Mouse (Mus musculus) kidney, embryonic 14.5 days (tissue): ENCODE data around the gene Cep78. TPM values are rescaled to one million over a fixed set of nuclear protein-coding genes. Genes with fewer than 3 reads are reported as not detected.
"Not testable (repeated sequence)": the region's sequence is repeated elsewhere in the genome, so short reads cannot be mapped to it uniquely, and the experiment has no call there.

Experiments used
- ATAC-seq: fragments of 200-750 bp; cut with Nextera tagmentation; 2 replicates; pipeline ENCODE4 v1.8.0; 2017; ENCODE audit warnings: moderate number of reproducible peaks, mild to moderate bottlenecking, moderate TSS enrichment, moderate library complexity; ENCODE audit not compliant: low FRiP score, low TSS enrichment
- H3K27ac ChIP-seq: fragments of 300-500 bp; sonication (generic); 2 replicates; pipeline ENCODE4 v1.5.1; 2014; ENCODE audit warnings: low read depth, mild to moderate bottlenecking, low read length, moderate library complexity, mixed read lengths
- H3K27me3 ChIP-seq: fragments of 300-500 bp; sonication (generic); 2 replicates; pipeline ENCODE4 v1.6.1; 2014; ENCODE audit warnings: mild to moderate bottlenecking, low read length; ENCODE audit not compliant: control insufficient read depth, insufficient read depth
- H3K36me3 ChIP-seq: fragments of 300-500 bp; sonication (generic); 2 replicates; pipeline ENCODE4 v1.6.1; 2014; ENCODE audit warnings: low read length, mixed read lengths; ENCODE audit not compliant: control insufficient read depth, insufficient read depth
- H3K4me1 ChIP-seq: fragments of 300-500 bp; sonication (generic); 2 replicates; pipeline ENCODE4 v1.6.1; 2014; ENCODE audit warnings: low read length, mixed read lengths; ENCODE audit not compliant: control insufficient read depth, insufficient read depth
- H3K4me2 ChIP-seq: fragments of 300-500 bp; sonication (generic); replicated peaks from 2 replicates; pipeline ENCODE4 v1.6.1; 2014; ENCODE audit warnings: low read depth, mild to moderate bottlenecking, low read length
- H3K4me3 ChIP-seq: fragments of 300-500 bp; sonication (generic); 2 replicates; pipeline ENCODE4 v1.5.1; 2014; ENCODE audit warnings: mild to moderate bottlenecking, low read length
- H3K9ac ChIP-seq: fragments of 300-500 bp; sonication (generic); 2 replicates; pipeline ENCODE4 v1.6.1; 2014; ENCODE audit warnings: low read depth, mild to moderate bottlenecking, low read length, moderate library complexity
- H3K9me3 ChIP-seq: fragments of 300-500 bp; sonication (generic); 2 replicates; pipeline ENCODE4 v1.6.1; 2016; ENCODE audit warnings: low read length; ENCODE audit not compliant: control insufficient read depth
- WGBS: fragments of 180-500 bp; shearing (Covaris S2); extraction: QIAGEN DNeasy Blood & Tissue Kit; methylation state at CpG from one replicate; pipeline ENCODE4 v1.1.7; 2014; 5-methylcytosine and 5-hydroxymethylcytosine counted together
- polyA plus RNA-seq: library from polyadenylated mRNA; unstranded; fragments of >200 nt; fragmentation: Nextera tagmentation; extraction: Ambion mirVana; gene quantifications from 2 replicates; pipeline ENCODE4 v1.2.1, GENCODE M21; 2014

Cep78 gene
- 20.2 and 36.0 TPM in 2 replicates for polyA plus RNA-seq

GRCm38 (mm10) chr19:15984449-15985171 is at the start of gene Cep78:
Cep78 (minus strand) TSS chr19:15984989.
- Histone ChIP-seq H3K36me3 (peaks cover 8% of the 10 kb centered on the region; the same call in 1 of the 2 replicates), H3K27ac (peak within 1 kb of the TSS; percentile 81), H3K4me3 (peak within 1 kb of the TSS; percentile 86), H3K4me1 (peaks cover 6% of the 10 kb centered on the region; the same call in 1 of the 2 replicates), H3K9me3 (no peaks in the 10 kb centered on the region), H3K27me3 (no peaks in the 10 kb centered on the region), H3K4me2 (peak within 1 kb of the TSS; percentile 73), H3K9ac (peak within 1 kb of the TSS; percentile 89)
- under 1% methylated on average over 88 of the region's 88 CpGs for WGBS
- peak; percentile 93 for ATAC-seq

- no peak overlapping the region for H3K27ac ChIP-seq
- H3K4me2 ChIP-seq: no peak overlapping the region
- H3K27me3 ChIP-seq: no peaks in the 10 kb centered on the region
- no peak overlapping the region for H3K9ac ChIP-seq
- WGBS: 85% methylated on average over 4 of the region's 4 CpGs
- H3K4me1 ChIP-seq: 0 out of 2 replicates have a peak, but pooled peaks cover 3% of the 10 kb centered on the region
- no peak overlapping the region for H3K4me3 ChIP-seq
- no peak for ATAC-seq
- H3K9me3 ChIP-seq: no peaks in the 10 kb centered on the region
- no peaks in the 10 kb centered on the region for H3K36me3 ChIP-seq
Observed at GRCm38 (mm10) chr19:16031276-16031675, 46.5 kb upstream of the Cep78 start.

GRCm38 (mm10) chr19:16029253-16029771 is 44.5 kb upstream of the Cep78 start:
- H3K9ac ChIP-seq: not testable (repeated sequence)
- peak overlapping the region; percentile 47 for H3K4me2 ChIP-seq
- WGBS: 29% methylated on average over 7 of the region's 9 CpGs

GRCm38 (mm10) chr19:16028746-16029252 is 44.0 kb upstream of the Cep78 start:
- H3K9ac ChIP-seq: no peak overlapping the region
- 43% methylated on average over 5 of the region's 5 CpGs for WGBS
- ATAC-seq: peak; percentile 39; the same call in 1 of the 2 replicates

More at GRCm38 (mm10) chr19:16029253-16029771, 44.5 kb upstream of the Cep78 start:
- H3K4me3 ChIP-seq: peak overlapping the region; percentile 27; the same call in 1 of the 2 replicates
- not testable (repeated sequence) for H3K4me1 ChIP-seq, H3K27me3 ChIP-seq, H3K27ac ChIP-seq, H3K9me3 ChIP-seq, H3K36me3 ChIP-seq
- peak; percentile 71; the same call in 1 of the 2 replicates for ATAC-seq

GRCm38 (mm10) chr19:16027876-16028670 is 43.3 kb upstream of the Cep78 start:
- WGBS: 66% methylated on average over 15 of the region's 15 CpGs
- ATAC-seq: no peak
- H3K9ac ChIP-seq: no peak overlapping the region
- H3K4me1 ChIP-seq: 0 out of 2 replicates have a peak, but pooled peaks cover 3% of the 10 kb centered on the region
- no peak overlapping the region for H3K4me3 ChIP-seq
- no peaks in the 10 kb centered on the region for H3K36me3 ChIP-seq
- H3K4me2 ChIP-seq: no peak overlapping the region
- H3K27me3 ChIP-seq: no peaks in the 10 kb centered on the region
- no peaks in the 10 kb centered on the region for H3K9me3 ChIP-seq
- no peak overlapping the region for H3K27ac ChIP-seq

More at GRCm38 (mm10) chr19:16028746-16029252, 44.0 kb upstream of the Cep78 start:
- H3K9me3 ChIP-seq: no peaks in the 10 kb centered on the region
- no peak overlapping the region for H3K27ac ChIP-seq
- no peaks in the 10 kb centered on the region for H3K27me3 ChIP-seq
- H3K4me1 ChIP-seq: 0 out of 2 replicates have a peak, but pooled peaks cover 3% of the 10 kb centered on the region
- H3K4me3 ChIP-seq: peak overlapping the region; percentile 27; the same call in 1 of the 2 replicates
- peak overlapping the region; percentile 47 for H3K4me2 ChIP-seq
- H3K36me3 ChIP-seq: no peaks in the 10 kb centered on the region

GRCm38 (mm10) chr19:16026276-16026675 is 41.5 kb upstream of the Cep78 start:
- ATAC-seq: no peak
- 92% methylated on average over 5 of the region's 5 CpGs for WGBS
- Histone ChIP-seq H3K4me1 (peaks cover 7% of the 10 kb centered on the region; the same call in 1 of the 2 replicates), H3K27me3 (no peaks in the 10 kb centered on the region), H3K9ac (no peak overlapping the region), H3K27ac (no peak overlapping the region), H3K4me3 (no peak overlapping the region), H3K4me2 (no peak overlapping the region), H3K36me3 (no peaks in the 10 kb centered on the region), H3K9me3 (no peaks in the 10 kb centered on the region)

GRCm38 (mm10) chr19:16022178-16022577 is 37.4 kb upstream of the Cep78 start:
- WGBS: 40% methylated on average over 10 of the region's 10 CpGs
- peak; percentile 90 for ATAC-seq
- Histone ChIP-seq H3K4me3 (no peak overlapping the region), H3K27me3 (no peaks in the 10 kb centered on the region), H3K4me2 (peak overlapping the region; percentile 27), H3K36me3 (no peaks in the 10 kb centered on the region), H3K4me1 (peaks cover 4% of the 10 kb centered on the region; the same call in 1 of the 2 replicates), H3K9me3 (no peaks in the 10 kb centered on the region), H3K9ac (no peak overlapping the region), H3K27ac (no peak overlapping the region)

- 67% methylated on average over 1 of the region's 1 CpGs for WGBS
- Histone ChIP-seq H3K4me1 (no peaks in the 10 kb centered on the region), H3K36me3 (no peaks in the 10 kb centered on the region), H3K4me3 (no peak overlapping the region), H3K27ac (no peak overlapping the region), H3K4me2 (no peak overlapping the region), H3K9ac (no peak overlapping the region), H3K9me3 (no peaks in the 10 kb centered on the region), H3K27me3 (no peaks in the 10 kb centered on the region)
- no peak for ATAC-seq
Observed at GRCm38 (mm10) chr19:16016171-16016570, 31.4 kb upstream of the Cep78 start.
